Mouse (Mus musculus) bone marrow macrophage, adult 2 months (primary cell): Measurements from ENCODE around the gene Smg9.

Experiments
- CTCF ChIP-seq: IDR thresholded peaks from 2 replicates; pipeline ENCODE4 v1.5.1; 2012; ENCODE audit warnings: low read depth, mild to moderate bottlenecking, low read length, moderate library complexity
- POLR2A ChIP-seq: IDR thresholded peaks from 2 replicates; pipeline ENCODE4 v1.6.1; 2012; ENCODE audit warnings: mild to moderate bottlenecking, low read depth, low read length, borderline replicate concordance

DNA sequence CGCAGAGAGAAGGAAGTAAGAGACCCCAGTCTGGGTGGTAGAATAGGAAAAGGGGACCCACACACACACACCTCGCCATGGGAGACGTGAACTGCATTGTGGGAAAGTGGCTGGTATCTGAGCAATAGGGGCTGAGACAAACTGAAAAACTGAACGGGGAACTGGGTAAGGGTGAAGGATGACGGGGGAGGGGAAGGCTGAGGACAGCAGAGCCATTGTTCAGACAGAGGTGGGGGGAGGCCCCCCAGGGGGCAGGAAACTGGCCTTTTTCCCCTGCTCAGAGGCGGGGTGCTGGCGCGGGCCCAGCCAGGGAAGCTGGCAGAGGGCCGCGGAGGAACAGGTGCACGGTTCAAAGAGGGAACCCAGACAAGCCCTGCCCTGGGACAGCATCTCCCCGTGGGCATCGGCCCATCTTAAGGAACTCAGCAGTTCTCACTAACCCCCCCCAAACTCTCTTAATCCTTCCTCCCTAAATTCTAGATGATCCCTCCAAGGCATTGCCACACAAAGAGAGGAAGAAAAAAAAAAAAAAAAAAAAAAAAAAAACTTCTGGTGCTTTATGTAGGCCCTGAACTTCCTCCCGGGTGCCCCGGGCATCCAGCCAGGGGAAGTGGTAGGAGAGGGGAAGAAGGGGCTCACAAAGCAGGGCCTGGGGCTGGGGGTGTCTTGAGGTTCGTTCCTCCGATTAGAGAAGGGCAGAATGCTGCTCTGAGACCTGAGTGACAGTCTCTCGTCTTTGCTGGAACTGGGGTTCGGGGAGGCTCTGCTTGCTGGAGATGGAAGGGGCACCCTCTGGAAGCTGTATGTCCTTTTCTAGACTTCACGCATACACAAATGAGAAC is 25.7 kb upstream of the Smg9 start:
- TF ChIP-seq CTCF = no peak
- TF ChIP-seq POLR2A = no peak
